ENCODE assay signal across 8 mouse cellular contexts in genomic region chr1:45672443-45673156, GRCm38 (mm10).
DNase-seq lines count a peak whose midpoint lies in the region; ATAC-seq and TF ChIP-seq lines count a peak whose summit lies in the region.

No protein-coding gene starts in this region.

- 33% methylated on average over 5 of the region's 5 CpGs for WGBS in kidney, embryonic 16.5 days
- 6% methylated on average over 5 of the region's 5 CpGs for WGBS in limb, embryonic 14.5 days
- WGBS in thymus, adult 2 months: 50% methylated on average over 5 of the region's 5 CpGs

- no peaks in the 10 kb centered on the region for H3K36me3 ChIP-seq in kidney, embryonic 16.5 days (ENCODE audit: insufficient read depth, low read length)
- H3K36me3 ChIP-seq in limb, embryonic 14.5 days (ENCODE audit: control insufficient read depth, insufficient read depth, low read length): no peaks in the 10 kb centered on the region
- no peaks in the 10 kb centered on the region for H3K36me3 ChIP-seq in thymus, adult 2 months (ENCODE audit: control insufficient read depth, insufficient read depth, low read length)

- H3K9ac ChIP-seq in kidney, embryonic 16.5 days (replicated peaks; ENCODE audit: low read length): no peak overlapping the region
- H3K9ac ChIP-seq in limb, embryonic 14.5 days (ENCODE audit: low read depth, low read length, severe bottlenecking): no peak overlapping the region

- H3K27me3 ChIP-seq in kidney, embryonic 16.5 days (ENCODE audit: insufficient read depth, low read length): no peaks in the 10 kb centered on the region
- H3K27me3 ChIP-seq in limb, embryonic 14.5 days (ENCODE audit: control insufficient read depth, insufficient read depth, low read length): no peaks in the 10 kb centered on the region
- H3K27me3 ChIP-seq in thymus, adult 2 months (ENCODE audit: control insufficient read depth, insufficient read depth, low read length): no peaks in the 10 kb centered on the region

- no peak overlapping the region for H3K4me3 ChIP-seq in kidney, embryonic 16.5 days (ENCODE audit: low read length)
- no peak overlapping the region for H3K4me3 ChIP-seq in limb, embryonic 14.5 days (replicated peaks; ENCODE audit: low read length)
- H3K4me3 ChIP-seq in thymus, adult 2 months (ENCODE audit: control insufficient read depth, insufficient read depth, low read length): no peak overlapping the region

- peak; percentile 3 for DNase-seq in cerebellum, adult 18-20 months
- DNase-seq in cerebellum, adult 8-10 months: no peak
- DNase-seq in embryo, embryonic 10.5 days (ENCODE audit: low spot score): peak; percentile 73
- peak; percentile 78 for DNase-seq in heart, adult 8-10 months (ENCODE audit: low spot score)
- peak; percentile 93 for DNase-seq in limb, embryonic 14.5 days (ENCODE audit: low spot score)
- DNase-seq in ovary, postnatal 14 days (ENCODE audit: low spot score): peak; percentile 66
- no peak for DNase-seq in thymus, adult 2 months

- H3K27ac ChIP-seq in kidney, embryonic 16.5 days (ENCODE audit: low read length): no peak overlapping the region
- H3K27ac ChIP-seq in limb, embryonic 14.5 days (replicated peaks; ENCODE audit: low read depth, low read length): peak overlapping the region; percentile 52; the same call in 1 of the 2 replicates
- H3K27ac ChIP-seq in thymus, adult 2 months (ENCODE audit: control insufficient read depth, insufficient read depth, low read length): no peak overlapping the region

- H3K4me1 ChIP-seq in kidney, embryonic 16.5 days (ENCODE audit: insufficient read depth, low read length): no peaks in the 10 kb centered on the region
- peaks cover 8% of the 10 kb centered on the region; the same call in 1 of the 2 replicates for H3K4me1 ChIP-seq in limb, embryonic 14.5 days (ENCODE audit: control insufficient read depth, insufficient read depth, low read length)
- H3K4me1 ChIP-seq in thymus, adult 2 months (replicated peaks; ENCODE audit: control insufficient read depth, insufficient read depth, low read length): no peaks in the 10 kb centered on the region

- TF ChIP-seq POLR2A in limb, embryonic 14.5 days (IDR thresholded peaks at IDR 0.05; ENCODE audit: borderline replicate concordance, extremely low read depth, insufficient read depth, insufficient read length): no peak
- no peak for TF ChIP-seq POLR2A in thymus, adult 2 months (IDR thresholded peaks at IDR 0.05; ENCODE audit: control insufficient read depth, extremely low read depth, insufficient read depth, low read length, poor library complexity)

- peak; percentile 83; the same call in 1 of the 2 replicates for ATAC-seq in kidney, embryonic 16.5 days (ENCODE audit: low FRiP score, low TSS enrichment)
- ATAC-seq in limb, embryonic 14.5 days (ENCODE audit: low FRiP score, low read depth): peak; percentile 89

- no peak overlapping the region for H3K4me2 ChIP-seq in kidney, embryonic 16.5 days (replicated peaks; ENCODE audit: low read depth, low read length)
- H3K4me2 ChIP-seq in limb, embryonic 14.5 days (replicated peaks; ENCODE audit: low read depth, low read length, severe bottlenecking): peak overlapping the region; percentile 21; the same call in 1 of the 2 replicates

- no peaks in the 10 kb centered on the region for H3K9me3 ChIP-seq in kidney, embryonic 16.5 days (ENCODE audit: low read length)
- H3K9me3 ChIP-seq in limb, embryonic 14.5 days (ENCODE audit: control insufficient read depth, low read length): no peaks in the 10 kb centered on the region

- no peak for TF ChIP-seq CTCF in thymus, adult 2 months (IDR thresholded peaks at IDR 0.05; ENCODE audit: borderline replicate concordance, control insufficient read depth, extremely low read depth, insufficient read depth, low read length, poor library complexity)

Comparison
In these comparisons a context has a peak if more than half of its experiments do, and no peak if none do; other contexts are left out.
1. DNase-seq: peak in cerebellum, adult 18-20 months (2 of 2), embryo, embryonic 10.5 days (single experiment), heart, adult 8-10 months (single experiment), limb, embryonic 14.5 days (single experiment) and ovary, postnatal 14 days (single experiment); none in cerebellum, adult 8-10 months (single experiment) and thymus, adult 2 months (single experiment).